Mouse (Mus musculus): ENCODE measurements around the gene Psmd8.

Psmd8 gene

DNA sequence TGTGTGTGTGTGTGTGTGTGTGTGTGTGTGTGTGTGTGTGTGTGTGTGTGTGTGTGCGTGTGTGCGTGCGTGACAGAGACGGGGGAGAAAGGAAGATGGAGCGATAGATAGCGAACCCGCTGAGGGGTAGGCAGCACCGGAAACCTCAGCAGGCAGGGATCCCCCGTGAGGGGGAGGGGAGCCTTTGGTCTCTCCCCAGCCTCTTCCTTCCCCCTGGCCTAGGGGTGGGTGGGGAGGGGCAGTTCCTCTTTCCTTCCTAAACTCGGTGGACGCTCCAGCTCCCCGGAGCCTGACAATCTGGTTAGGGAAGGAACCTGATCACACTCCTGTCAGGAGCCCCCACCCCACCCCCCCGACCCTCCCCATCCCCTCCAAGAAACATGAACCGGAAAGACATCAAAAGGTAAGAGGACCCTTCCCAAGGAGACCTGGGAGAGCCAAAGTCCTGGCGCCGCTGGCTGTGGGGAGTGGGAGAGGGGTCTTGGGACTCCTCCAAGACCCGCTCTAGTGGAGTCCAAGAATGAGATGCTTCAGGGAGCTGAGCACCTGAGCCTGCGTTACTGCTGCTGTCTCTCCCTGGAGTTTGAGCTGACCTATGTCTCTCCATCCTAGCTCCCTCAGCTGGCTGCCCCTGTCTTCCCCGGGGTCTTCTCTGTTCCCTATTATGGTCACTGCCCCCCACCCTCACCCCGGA, 45.7 kb downstream of the Psmd8 start, which contains the start of gene Rasgrp4:
TSS of gene Rasgrp4 (plus strand) at position 159 of the 694 bp plus-strand sequence.
- DNase-seq (ENCODE audit: low spot score): no peak

DNA sequence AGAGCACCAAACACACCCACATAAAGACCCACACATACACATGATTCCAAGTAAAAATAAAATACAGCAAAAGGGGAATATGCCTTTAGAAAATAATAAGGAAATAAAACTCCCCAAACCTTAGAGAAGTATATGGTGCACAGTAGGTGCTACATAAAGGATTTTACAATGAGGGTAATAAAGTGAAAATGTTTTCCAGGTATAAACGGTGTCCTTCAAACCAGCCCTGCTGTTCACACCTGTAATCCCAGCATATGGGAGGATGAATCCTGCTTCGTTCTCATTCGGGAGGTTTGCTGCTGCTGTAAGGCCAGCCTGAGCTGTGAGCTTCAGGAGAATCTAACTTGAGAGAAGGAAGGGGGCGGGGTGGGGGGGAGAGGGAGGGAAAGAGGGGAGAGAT, 46.3 kb downstream of the Psmd8 start:
- DNase-seq (ENCODE audit: low spot score): no peak

DNA sequence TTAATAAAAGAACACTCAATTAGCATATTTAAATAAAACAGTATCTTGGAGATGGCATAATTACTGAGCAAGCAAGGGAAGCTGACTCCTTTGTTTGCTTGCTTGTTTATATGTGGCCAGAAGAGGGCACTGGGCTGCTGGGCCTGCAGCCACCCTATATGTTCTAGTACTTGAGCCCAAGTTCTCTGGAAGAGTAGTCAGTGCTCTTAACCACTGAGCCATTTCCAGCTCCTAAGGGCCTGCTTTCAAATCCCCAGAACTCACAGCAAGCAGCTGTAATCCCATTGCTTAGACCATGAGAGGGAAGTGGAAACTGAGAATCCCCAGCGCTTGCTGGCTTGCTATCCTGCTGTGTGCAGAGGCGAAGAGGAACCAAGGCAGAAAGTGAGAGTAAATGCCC, 51.8 kb downstream of the Psmd8 start:
- DNase-seq (ENCODE audit: low spot score): no peak

DNA sequence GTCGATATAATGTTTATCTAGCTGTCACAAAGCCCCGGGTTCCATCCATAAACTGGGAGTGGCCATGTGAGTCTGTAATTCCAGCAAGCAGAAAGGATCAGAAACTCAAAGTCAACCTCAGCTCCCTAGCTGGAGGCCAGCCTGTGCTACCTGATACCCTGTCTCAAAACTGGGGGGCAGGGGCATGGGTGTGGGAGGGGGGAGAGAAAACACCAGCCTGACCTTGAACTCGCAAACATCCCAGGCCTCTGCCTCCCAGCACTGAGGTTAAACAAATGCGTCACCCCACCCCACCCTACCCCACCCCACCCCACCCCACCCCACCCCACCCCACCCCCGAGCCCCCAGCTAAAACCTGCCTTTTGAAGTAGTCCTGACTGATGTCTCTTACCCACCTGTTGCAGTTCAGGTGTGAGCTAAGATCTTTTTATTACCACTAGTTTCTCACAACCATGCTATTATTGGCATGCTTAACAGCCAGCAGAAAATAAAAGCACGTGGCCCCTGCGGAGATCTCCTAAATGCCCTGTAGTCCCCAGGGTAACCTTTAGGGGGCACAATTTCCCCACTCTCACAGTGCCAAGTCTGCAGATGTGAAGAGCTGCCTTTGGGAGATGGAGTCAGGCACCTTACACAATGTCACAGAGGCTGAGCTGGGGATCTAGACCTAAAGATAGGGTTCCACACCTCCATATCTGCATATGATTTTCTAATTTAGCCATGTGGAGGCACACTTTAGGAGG, 54.2 kb downstream of the Psmd8 start:
- DNase-seq (ENCODE audit: low spot score): peak; percentile 25

DNA sequence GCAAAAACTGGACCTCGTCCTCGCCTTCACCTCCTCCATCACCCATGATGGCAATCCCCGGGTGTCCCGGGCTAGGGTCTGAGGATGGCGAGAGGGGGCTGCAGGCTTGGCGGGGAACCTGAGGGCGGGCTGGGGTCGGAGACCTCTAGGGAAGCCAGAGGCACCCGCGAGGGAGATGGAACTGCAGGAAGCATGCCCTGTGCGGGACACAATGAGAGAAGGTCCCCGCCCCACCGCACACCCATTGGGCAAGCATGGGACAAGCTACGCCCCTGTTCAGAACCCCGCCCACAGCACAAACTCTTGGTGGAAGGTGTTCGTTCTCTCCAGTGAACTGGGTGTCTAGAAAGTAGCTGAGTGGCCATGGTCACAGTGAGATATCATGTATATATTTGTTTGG, 55.5 kb downstream of the Psmd8 start, which contains the start of gene Ryr1:
TSS of gene Ryr1 (minus strand) at position 210 of the 400 bp plus-strand sequence.
- DNase-seq (ENCODE audit: low spot score): peak; percentile 48
